Mouse (Mus musculus) embryonic facial prominence, embryonic 14.5 days (tissue): Measurements from ENCODE around the gene Katnbl1. TPM values are rescaled to one million over a fixed set of nuclear protein-coding genes. Genes with fewer than 3 reads are reported as not detected.
"Not testable (repeated sequence)": the region's sequence is repeated elsewhere in the genome, so short reads cannot be mapped to it uniquely, and the experiment has no call there.

Experiments used
- ATAC-seq: fragments of 200-750 bp; cut with Nextera tagmentation; 2 replicates; pipeline ENCODE4 v1.8.0; 2017; ENCODE audit warnings: low read depth, moderate number of reproducible peaks, moderate TSS enrichment
- DNase-seq: peaks from one replicate; pipeline ENCODE4 v3.0.0-alpha.2; 2015; ENCODE audit warnings: low spot score
- H3K27ac ChIP-seq: fragments of 300-500 bp; sonication (generic); replicated peaks from 2 replicates; pipeline ENCODE4 v1.5.1; 2014; ENCODE audit warnings: low read depth, mild to moderate bottlenecking, low read length, moderate library complexity
- H3K27me3 ChIP-seq: fragments of 300-500 bp; sonication (generic); replicated peaks from 2 replicates; pipeline ENCODE4 v1.6.1; 2014; ENCODE audit warnings: low read length; ENCODE audit not compliant: control insufficient read depth, insufficient read depth
- H3K36me3 ChIP-seq: fragments of 300-500 bp; sonication (generic); 2 replicates; pipeline ENCODE4 v1.6.1; 2014; ENCODE audit warnings: low read length, mixed read lengths; ENCODE audit not compliant: control insufficient read depth, insufficient read depth
- H3K4me1 ChIP-seq: fragments of 300-500 bp; sonication (generic); 2 replicates; pipeline ENCODE4 v1.6.1; 2014; ENCODE audit warnings: antibody characterized with exemption, low read length; ENCODE audit not compliant: control insufficient read depth, insufficient read depth
- H3K4me2 ChIP-seq: fragments of 300-500 bp; sonication (generic); 2 replicates; pipeline ENCODE4 v1.6.1; 2014; ENCODE audit warnings: low read depth, mild to moderate bottlenecking, low read length, moderate library complexity, mixed read lengths
- H3K4me3 ChIP-seq: fragments of 300-500 bp; sonication (generic); 2 replicates; pipeline ENCODE4 v1.5.1; 2014; ENCODE audit warnings: low read depth, mild to moderate bottlenecking, low read length
- H3K9ac ChIP-seq: fragments of 300-500 bp; sonication (generic); 2 replicates; pipeline ENCODE4 v1.6.1; 2014; ENCODE audit warnings: low read depth, mild to moderate bottlenecking, low read length, moderate library complexity, mixed read lengths
- H3K9me3 ChIP-seq: fragments of 300-500 bp; sonication (generic); 2 replicates; pipeline ENCODE4 v1.6.1; 2016; ENCODE audit warnings: low read length; ENCODE audit not compliant: control insufficient read depth
- WGBS: fragments of 180-500 bp; shearing (Covaris S2); extraction: QIAGEN DNeasy Blood & Tissue Kit; methylation state at CpG from one replicate; pipeline ENCODE4 v1.1.7; 2014; 5-methylcytosine and 5-hydroxymethylcytosine counted together
- polyA plus RNA-seq: library from polyadenylated mRNA; unstranded; fragments of >200 nt; fragmentation: Nextera tagmentation; extraction: Ambion mirVana; gene quantifications from 2 replicates; pipeline ENCODE4 v1.2.1, GENCODE M21; 2014

Katnbl1 gene
- polyA plus RNA-seq, 1 experiment from 2014 or later = 53.1 TPM

DNA sequence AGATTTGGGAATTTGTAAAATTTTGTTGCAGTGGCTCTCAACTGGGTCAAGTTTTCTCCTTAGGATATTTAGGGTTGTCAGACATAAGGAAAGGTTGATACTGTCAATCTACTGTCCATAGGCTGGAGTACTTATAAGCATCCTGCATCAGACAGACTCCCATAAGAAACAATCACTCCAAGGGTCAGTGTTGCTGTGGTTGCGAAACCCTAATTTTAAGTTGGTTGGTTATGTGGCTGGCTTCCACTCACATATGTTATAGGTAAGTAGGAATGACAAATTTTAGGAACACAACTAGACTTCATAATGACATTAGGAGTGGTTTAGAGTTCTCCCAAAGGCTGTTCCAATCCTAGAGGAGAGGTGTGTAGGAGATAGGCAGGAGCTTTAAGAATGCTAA, 2.2 kb downstream of the Katnbl1 start:
- no peak for DNase-seq

DNA sequence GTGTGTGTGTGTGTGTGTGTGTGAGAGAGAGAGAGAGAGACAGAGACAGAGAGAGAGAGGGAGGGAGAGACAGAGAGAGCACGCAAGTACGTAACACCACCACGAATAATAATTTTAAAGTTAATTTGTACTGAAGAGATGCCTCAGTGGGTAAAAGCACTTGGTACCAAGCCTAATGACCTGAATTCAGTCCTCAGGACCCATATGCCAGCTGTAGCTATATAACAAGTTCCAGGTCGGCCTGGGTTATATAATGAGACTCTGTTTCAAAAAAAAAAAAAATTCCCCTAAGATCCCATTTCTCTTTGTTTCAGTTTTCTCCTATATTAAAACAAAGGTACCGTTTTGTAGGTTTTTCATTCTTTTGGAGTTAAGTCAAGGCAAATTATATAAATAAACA, 11.8 kb downstream of the Katnbl1 start:
- 76% methylated on average over 5 of the region's 5 CpGs for WGBS
- H3K4me2 ChIP-seq = no peak overlapping the region
- no peak for DNase-seq
- H3K27me3 ChIP-seq = no peaks in the 10 kb centered on the region
- H3K27ac ChIP-seq = no peak overlapping the region
- no peak overlapping the region for H3K4me3 ChIP-seq
- ATAC-seq = no peak
- no peaks in the 10 kb centered on the region for H3K36me3 ChIP-seq
- H3K9ac ChIP-seq = no peak overlapping the region
- H3K9me3 ChIP-seq = no peaks in the 10 kb centered on the region
- H3K4me1 ChIP-seq = no peaks in the 10 kb centered on the region

More for the DNA sequence above, 2.2 kb downstream of the Katnbl1 start:
- Histone ChIP-seq H3K27ac (no peak overlapping the region), H3K4me2 (peak overlapping the region; percentile 70; the same call in 1 of the 2 replicates), H3K27me3 (no peaks in the 10 kb centered on the region), H3K4me3 (peak overlapping the region; percentile 87; the same call in 1 of the 2 replicates), H3K9me3 (no peaks in the 10 kb centered on the region), H3K36me3 (no peaks in the 10 kb centered on the region), H3K4me1 (peaks cover 10% of the 10 kb centered on the region), H3K9ac (no peak overlapping the region)
- no peak for ATAC-seq
- WGBS = 100% methylated on average over 1 of the region's 1 CpGs

DNA sequence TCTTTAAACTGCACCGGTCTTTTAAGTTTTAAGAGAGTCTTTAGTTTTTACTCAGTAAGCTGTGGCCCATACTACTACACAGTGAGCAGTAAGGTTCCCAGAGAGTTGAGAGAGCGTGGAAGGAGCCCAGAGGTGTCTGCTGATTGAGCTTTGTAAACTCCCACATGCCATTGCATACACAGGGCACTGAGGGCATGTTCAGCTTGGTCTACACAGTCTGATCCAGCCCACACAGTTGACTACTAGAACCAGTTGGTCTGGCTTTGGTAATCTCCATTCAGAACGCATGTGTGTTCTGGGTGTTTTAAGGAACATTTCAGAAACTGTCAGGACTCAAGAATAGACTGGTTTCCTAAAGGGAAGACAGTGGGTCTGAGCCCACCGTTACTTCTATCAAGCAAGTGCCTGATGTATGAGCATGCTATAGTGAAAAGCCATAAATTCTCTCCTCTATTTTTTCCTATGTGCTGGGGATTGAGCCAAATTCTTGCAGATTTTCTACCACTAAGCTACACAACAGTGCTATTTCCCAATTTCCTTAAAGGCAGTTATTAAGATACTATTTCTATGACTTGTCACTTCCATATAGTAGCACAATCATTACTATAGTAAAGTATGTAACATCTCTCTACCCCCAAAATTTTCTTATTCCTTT, 12.5 kb downstream of the Katnbl1 start:
- Histone ChIP-seq H3K36me3 (no peaks in the 10 kb centered on the region), H3K4me1 (no peaks in the 10 kb centered on the region), H3K9me3 (no peaks in the 10 kb centered on the region), H3K27ac (no peak overlapping the region), H3K27me3 (no peaks in the 10 kb centered on the region), H3K9ac (no peak overlapping the region), H3K4me2 (no peak overlapping the region), H3K4me3 (no peak overlapping the region)
- 75% methylated on average over 4 of the region's 4 CpGs for WGBS
- DNase-seq = no peak
- ATAC-seq = no peak

DNA sequence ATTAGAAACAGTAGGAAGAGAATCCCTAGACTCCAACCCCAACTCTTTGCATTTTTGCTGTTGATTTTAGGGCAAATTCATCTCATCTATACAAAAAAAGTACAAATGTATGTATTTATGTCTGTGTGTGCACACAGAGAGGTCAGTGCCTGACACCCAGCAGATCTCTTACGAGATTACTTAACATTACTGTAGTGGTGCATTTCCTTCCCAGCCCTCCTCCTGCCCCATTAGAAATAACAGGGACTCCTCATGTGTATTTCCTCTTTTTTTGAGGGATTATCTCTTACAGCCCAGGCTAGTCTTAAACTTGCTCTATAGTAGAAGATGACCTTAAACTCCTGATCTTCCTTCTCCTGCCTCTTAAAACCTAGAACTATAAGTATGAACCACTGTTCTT, 13.7 kb downstream of the Katnbl1 start:
- no peak for DNase-seq
- ATAC-seq = no peak
- WGBS = 82% methylated on average over 1 of the region's 1 CpGs

DNA sequence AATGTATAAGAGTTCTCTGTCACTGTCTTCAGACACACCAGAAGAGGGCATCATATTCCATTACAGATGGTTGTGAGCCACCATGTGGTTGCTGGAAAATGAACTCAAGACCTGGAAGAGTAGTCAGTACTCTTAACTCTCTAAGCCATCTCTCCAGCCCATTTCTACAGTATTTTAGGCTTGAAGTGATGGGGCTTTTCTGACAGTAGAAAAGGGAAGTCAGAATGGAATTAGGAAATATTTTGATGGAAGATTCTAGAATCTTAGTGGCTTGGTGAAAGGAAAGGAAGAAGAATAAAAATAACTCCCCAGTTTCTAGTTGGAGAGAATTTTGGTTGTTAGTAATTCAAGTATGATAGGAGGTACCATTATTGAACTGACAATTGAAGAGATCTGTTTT, 14.9 kb downstream of the Katnbl1 start:
- H3K4me3 ChIP-seq = no peak overlapping the region
- H3K9me3 ChIP-seq = no peaks in the 10 kb centered on the region
- H3K27me3 ChIP-seq = no peaks in the 10 kb centered on the region
- no peaks in the 10 kb centered on the region for H3K4me1 ChIP-seq
- H3K27ac ChIP-seq = no peak overlapping the region
- DNase-seq = no peak
- no peak for ATAC-seq
- H3K4me2 ChIP-seq = no peak overlapping the region
- no peak overlapping the region for H3K9ac ChIP-seq
- H3K36me3 ChIP-seq = no peaks in the 10 kb centered on the region

More for the DNA sequence above, 13.7 kb downstream of the Katnbl1 start:
- Histone ChIP-seq H3K9me3 (no peaks in the 10 kb centered on the region), H3K27ac (no peak overlapping the region), H3K9ac (no peak overlapping the region), H3K4me2 (no peak overlapping the region), H3K4me3 (no peak overlapping the region), H3K36me3 (no peaks in the 10 kb centered on the region), H3K27me3 (no peaks in the 10 kb centered on the region), H3K4me1 (no peaks in the 10 kb centered on the region)

DNA sequence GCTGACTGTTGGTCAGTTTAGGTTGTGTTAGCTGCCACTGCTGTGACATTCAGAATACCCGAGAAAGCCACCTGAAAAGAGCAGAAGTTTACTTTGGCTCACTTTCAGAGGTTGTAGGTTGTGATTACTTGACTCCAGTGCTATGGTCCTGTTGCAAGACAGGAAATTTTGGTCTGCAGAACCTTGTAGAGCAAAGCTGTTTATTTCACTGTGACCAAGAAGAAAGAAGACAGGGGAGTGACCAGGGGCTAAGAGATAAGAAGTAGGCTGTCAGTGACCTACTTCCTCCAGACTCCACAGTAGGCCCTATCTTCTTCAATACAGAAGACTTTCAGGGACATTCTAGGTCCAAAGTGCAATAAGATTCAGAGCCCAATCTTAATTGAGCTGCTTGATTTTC, 17.6 kb downstream of the Katnbl1 start:
- Histone ChIP-seq H3K27me3 (no peaks in the 10 kb centered on the region), H3K9me3 (no peaks in the 10 kb centered on the region), H3K36me3 (no peaks in the 10 kb centered on the region), H3K4me3 (no peak overlapping the region), H3K4me1 (no peaks in the 10 kb centered on the region), H3K4me2 (no peak overlapping the region), H3K9ac (no peak overlapping the region), H3K27ac (no peak overlapping the region)
- 68% methylated on average over 1 of the region's 1 CpGs for WGBS
- no peak for DNase-seq
- no peak for ATAC-seq

DNA sequence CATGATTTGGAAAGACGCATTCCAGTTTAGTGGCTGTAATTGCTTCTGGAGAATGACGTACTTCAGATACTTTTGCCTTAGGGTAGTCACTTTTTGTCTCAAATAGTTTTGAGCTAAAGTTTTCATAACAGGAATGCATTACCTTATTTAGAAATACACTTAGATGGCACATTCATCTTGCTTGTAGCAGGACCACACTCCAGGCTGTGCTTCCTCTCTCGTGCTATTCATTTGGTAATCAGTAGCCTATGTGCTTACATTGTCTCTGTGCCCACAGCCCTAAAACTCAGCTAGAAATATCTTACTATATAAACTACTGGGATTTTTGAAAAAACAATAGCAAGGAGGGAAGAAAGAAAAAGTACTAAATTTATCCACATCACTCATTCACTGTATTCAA, 28.0 kb downstream of the Katnbl1 start:
- Histone ChIP-seq H3K27me3 (no peaks in the 10 kb centered on the region), H3K9me3 (no peaks in the 10 kb centered on the region), H3K27ac (no peak overlapping the region), H3K4me1 (no peaks in the 10 kb centered on the region), H3K4me3 (no peak overlapping the region), H3K36me3 (peaks cover 42% of the 10 kb centered on the region), H3K4me2 (no peak overlapping the region), H3K9ac (no peak overlapping the region)
- 77% methylated on average over 3 of the region's 3 CpGs for WGBS
- DNase-seq (no peak), ATAC-seq (no peak)

DNA sequence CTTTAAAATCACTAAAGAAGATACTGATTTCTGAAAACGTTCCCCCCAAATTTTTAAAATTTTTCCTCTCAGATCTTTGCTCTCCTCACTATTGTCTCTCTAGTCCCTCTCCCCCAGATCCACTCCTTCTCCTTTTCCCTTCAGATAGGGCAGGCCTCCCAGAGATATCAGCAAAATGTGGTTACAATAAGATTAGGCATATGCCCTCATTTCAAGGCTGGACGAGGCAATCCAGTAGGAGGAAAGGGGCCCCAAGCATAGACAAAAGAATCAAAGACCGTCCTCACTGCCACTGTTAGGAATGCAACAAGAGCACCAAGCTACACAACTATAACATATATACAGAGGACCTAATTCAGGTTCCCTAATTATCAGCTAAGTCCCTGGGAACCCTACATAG, 46.3 kb downstream of the Katnbl1 start:
- ATAC-seq (no peak), DNase-seq (no peak)
- Histone ChIP-seq H3K4me1 (no peaks in the 10 kb centered on the region), H3K4me2 (no peak overlapping the region), H3K9me3 (no peaks in the 10 kb centered on the region), H3K36me3 (no peaks in the 10 kb centered on the region), H3K9ac (no peak overlapping the region), H3K27me3 (no peaks in the 10 kb centered on the region), H3K27ac (no peak overlapping the region), H3K4me3 (no peak overlapping the region)
- 72% methylated on average over 3 of the region's 3 CpGs for WGBS

DNA sequence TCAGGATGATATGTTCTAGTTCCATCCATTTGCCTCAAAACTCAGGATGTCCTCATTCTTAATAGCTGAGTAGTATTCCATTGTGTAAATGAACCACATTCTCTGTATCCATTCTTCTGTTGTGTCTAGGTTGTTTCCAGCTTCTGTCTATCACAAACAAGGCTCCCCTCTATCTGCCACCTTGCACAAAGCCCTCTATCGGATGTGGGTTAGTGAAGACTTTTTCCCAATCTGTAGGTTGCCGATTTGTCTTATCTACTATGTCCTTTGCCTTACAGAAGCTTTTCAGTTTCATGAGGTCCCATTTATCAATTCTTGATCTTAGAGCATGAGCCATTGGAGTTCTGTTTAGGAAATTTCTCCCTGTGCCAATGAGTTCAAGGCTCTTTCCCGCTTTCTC, 49.5 kb downstream of the Katnbl1 start:
- 90% methylated on average over 3 of the region's 3 CpGs for WGBS
- not testable (repeated sequence) for H3K4me1 ChIP-seq, DNase-seq, H3K4me3 ChIP-seq, H3K9me3 ChIP-seq, H3K27ac ChIP-seq, H3K27me3 ChIP-seq, H3K9ac ChIP-seq, ATAC-seq, H3K4me2 ChIP-seq, H3K36me3 ChIP-seq
